Mouse (Mus musculus) liver, adult 2 months (tissue): ENCODE results near the gene Shc3.

ENCODE experiments used
- CTCF ChIP-seq: fragments of 200-500 bp; IDR thresholded peaks from 2 replicates; pipeline ENCODE4 v1.5.1; 2011; ENCODE audit warnings: low read depth, low read length, control low read depth
- POLR2A ChIP-seq: fragments of 200-500 bp; IDR thresholded peaks from 2 replicates; pipeline ENCODE4 v1.6.1; 2011; ENCODE audit warnings: low read length, control low read depth; ENCODE audit not compliant: insufficient read depth; ENCODE audit errors: extremely low read depth

DNA sequence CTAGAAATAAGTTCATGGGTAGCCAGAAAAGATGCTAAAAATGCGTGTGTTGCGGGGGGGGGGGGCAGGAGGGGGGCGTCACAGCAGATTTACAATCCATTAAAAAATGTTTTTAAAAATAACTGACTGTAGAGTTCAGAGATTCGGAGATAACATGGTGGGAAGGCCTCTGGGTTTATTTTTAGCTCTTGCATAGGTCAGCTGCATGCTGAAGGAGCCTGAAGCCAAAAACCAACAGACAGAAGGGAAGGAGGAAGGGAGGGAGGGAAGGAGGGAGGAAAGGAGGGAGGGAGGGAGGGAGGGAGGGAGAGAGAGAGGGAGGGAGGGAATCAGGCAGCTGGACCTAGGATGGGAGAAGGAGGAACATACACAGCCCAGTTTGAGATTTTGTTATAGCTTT, 18.8 kb upstream of the Shc3 start:
- TF ChIP-seq POLR2A (no peak), CTCF (no peak)
